Mouse (Mus musculus) neural tube, embryonic 14.5 days (tissue): ENCODE data around the gene Abca5. TPM values are rescaled to one million over a fixed set of nuclear protein-coding genes. Genes with fewer than 3 reads are reported as not detected.

ENCODE experiments used
- ATAC-seq: fragments of 200-750 bp; cut with Nextera tagmentation; 2 replicates; pipeline ENCODE4 v1.8.0; 2017; ENCODE audit warnings: low read depth, mild to moderate bottlenecking, moderate TSS enrichment, moderate library complexity
- H3K27ac ChIP-seq: fragments of 300-500 bp; sonication (generic); 2 replicates; pipeline ENCODE4 v1.5.1; 2014; ENCODE audit warnings: low read depth, mild to moderate bottlenecking, control low read depth, low read length, moderate library complexity, mixed read lengths
- H3K27me3 ChIP-seq: fragments of 300-500 bp; sonication (generic); 2 replicates; pipeline ENCODE4 v1.6.1; 2014; ENCODE audit warnings: low read length; ENCODE audit not compliant: control insufficient read depth, insufficient read depth
- H3K36me3 ChIP-seq: fragments of 300-500 bp; sonication (generic); 2 replicates; pipeline ENCODE4 v1.6.1; 2014; ENCODE audit warnings: low read length, mixed read lengths; ENCODE audit not compliant: control insufficient read depth, insufficient read depth
- H3K4me1 ChIP-seq: fragments of 300-500 bp; sonication (generic); 2 replicates; pipeline ENCODE4 v1.6.1; 2014; ENCODE audit warnings: low read length; ENCODE audit not compliant: control insufficient read depth, insufficient read depth
- H3K4me2 ChIP-seq: fragments of 300-500 bp; sonication (generic); 2 replicates; pipeline ENCODE4 v1.6.1; 2014; ENCODE audit warnings: mild to moderate bottlenecking, low read depth, low read length, control low read depth
- H3K4me3 ChIP-seq: fragments of 300-500 bp; sonication (generic); 2 replicates; pipeline ENCODE4 v1.5.1; 2014; ENCODE audit warnings: low read depth, low read length, control low read depth, mixed read lengths
- H3K9ac ChIP-seq: fragments of 300-500 bp; sonication (generic); replicated peaks from 2 replicates; pipeline ENCODE4 v1.6.1; 2014; ENCODE audit warnings: low read depth, mild to moderate bottlenecking, control low read depth, low read length, mixed read lengths
- H3K9me3 ChIP-seq: fragments of 300-500 bp; sonication (generic); 2 replicates; pipeline ENCODE4 v1.6.1; 2016; ENCODE audit warnings: low read length; ENCODE audit not compliant: control insufficient read depth
- WGBS: fragments of 180-500 bp; shearing (Covaris S2); extraction: QIAGEN DNeasy Blood & Tissue Kit; methylation state at CpG from one replicate; pipeline ENCODE4 v1.1.7; 2014; 5-methylcytosine and 5-hydroxymethylcytosine counted together
- polyA plus RNA-seq: library from polyadenylated mRNA; unstranded; fragments of >200 nt; fragmentation: Nextera tagmentation; extraction: Ambion mirVana; gene quantifications from 2 replicates; pipeline ENCODE4 v1.2.1, GENCODE M21; 2014

Abca5 gene
- polyA plus RNA-seq, 1 experiment from 2014 or later: 29.3 TPM

- ATAC-seq: no peak
- peaks cover 8% of the 10 kb centered on the region; the same call in 1 of the 2 replicates for H3K4me1 ChIP-seq
- H3K4me2 ChIP-seq: no peak overlapping the region
- H3K27ac ChIP-seq: no peak overlapping the region
- no peak overlapping the region for H3K9ac ChIP-seq
- no peaks in the 10 kb centered on the region for H3K9me3 ChIP-seq
- no peak overlapping the region for H3K4me3 ChIP-seq
- H3K36me3 ChIP-seq: no peaks in the 10 kb centered on the region
- H3K27me3 ChIP-seq: no peaks in the 10 kb centered on the region
- WGBS: 70% methylated on average over 6 of the region's 6 CpGs
Measured at GRCm38 (mm10) chr11:110330093-110330492, 7.4 kb downstream of the Abca5 start.

GRCm38 (mm10) chr11:110322266-110322665 lies 15.2 kb downstream of the Abca5 start:
- Histone ChIP-seq H3K9ac (no peak overlapping the region), H3K4me3 (no peak overlapping the region), H3K27ac (no peak overlapping the region), H3K9me3 (no peaks in the 10 kb centered on the region), H3K4me2 (no peak overlapping the region), H3K36me3 (peaks cover 2% of the 10 kb centered on the region; the same call in 1 of the 2 replicates), H3K4me1 (no peaks in the 10 kb centered on the region), H3K27me3 (no peaks in the 10 kb centered on the region)
- no peak for ATAC-seq
- whole genome bisulfite sequencing: 72% methylated on average over 8 of the region's 8 CpGs

- no peak for ATAC-seq
- 90% methylated on average over 12 of the region's 12 CpGs for WGBS
- no peaks in the 10 kb centered on the region for H3K9me3 ChIP-seq
- H3K27me3 ChIP-seq: no peaks in the 10 kb centered on the region
- H3K4me2 ChIP-seq: no peak overlapping the region
- H3K9ac ChIP-seq: no peak overlapping the region
- no peak overlapping the region for H3K4me3 ChIP-seq
- H3K4me1 ChIP-seq: no peaks in the 10 kb centered on the region
- H3K27ac ChIP-seq: no peak overlapping the region
- no peaks in the 10 kb centered on the region for H3K36me3 ChIP-seq
Measured at GRCm38 (mm10) chr11:110306475-110307168, 30.9 kb downstream of the Abca5 start.

- no peak overlapping the region for H3K4me2 ChIP-seq
- no peak overlapping the region for H3K4me3 ChIP-seq
- ATAC-seq: no peak
- no peak overlapping the region for H3K9ac ChIP-seq
- H3K4me1 ChIP-seq: no peaks in the 10 kb centered on the region
- H3K9me3 ChIP-seq: no peaks in the 10 kb centered on the region
- no peaks in the 10 kb centered on the region for H3K27me3 ChIP-seq
- no peaks in the 10 kb centered on the region for H3K36me3 ChIP-seq
- H3K27ac ChIP-seq: no peak overlapping the region
- WGBS: 55% methylated on average over 3 of the region's 3 CpGs
Measured at GRCm38 (mm10) chr11:110303411-110303810, 34.1 kb downstream of the Abca5 start.

DNA sequence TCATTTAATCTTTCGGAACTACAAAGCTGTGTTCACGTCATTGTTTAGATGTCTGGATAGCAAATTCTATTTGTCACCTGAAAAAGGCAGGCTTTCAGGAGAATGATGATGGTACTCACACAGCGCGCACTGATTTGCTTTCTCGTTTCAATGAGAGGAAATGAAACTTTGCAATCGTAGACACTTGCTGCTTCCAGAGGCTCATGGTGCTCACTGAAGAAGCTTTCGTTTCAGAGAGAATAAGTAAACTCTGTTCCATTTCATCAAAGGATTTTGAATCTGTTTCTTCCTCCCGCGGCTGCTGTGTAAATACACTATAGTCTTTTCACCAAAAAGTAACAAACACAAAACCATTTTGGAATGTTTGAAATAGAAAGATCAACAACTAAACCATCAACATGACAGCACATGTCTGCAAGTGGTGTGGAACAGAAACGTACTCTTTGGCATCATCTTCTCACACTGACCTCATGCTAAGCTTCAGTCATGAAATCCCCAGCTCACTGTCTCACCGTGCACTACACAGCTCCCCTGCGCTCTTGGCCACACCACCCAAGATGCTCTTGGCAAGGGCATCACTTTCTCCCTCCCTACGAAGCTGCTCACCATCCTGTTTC lies 39.5 kb downstream of the Abca5 start:
- Histone ChIP-seq H3K27ac (no peak overlapping the region), H3K9me3 (no peaks in the 10 kb centered on the region), H3K9ac (no peak overlapping the region), H3K4me3 (no peak overlapping the region), H3K36me3 (0 out of 2 replicates have a peak, but pooled peaks cover 3% of the 10 kb centered on the region), H3K4me1 (no peaks in the 10 kb centered on the region), H3K27me3 (no peaks in the 10 kb centered on the region), H3K4me2 (no peak overlapping the region)
- ATAC-seq: no peak
- WGBS: 86% methylated on average over 13 of the region's 13 CpGs

DNA sequence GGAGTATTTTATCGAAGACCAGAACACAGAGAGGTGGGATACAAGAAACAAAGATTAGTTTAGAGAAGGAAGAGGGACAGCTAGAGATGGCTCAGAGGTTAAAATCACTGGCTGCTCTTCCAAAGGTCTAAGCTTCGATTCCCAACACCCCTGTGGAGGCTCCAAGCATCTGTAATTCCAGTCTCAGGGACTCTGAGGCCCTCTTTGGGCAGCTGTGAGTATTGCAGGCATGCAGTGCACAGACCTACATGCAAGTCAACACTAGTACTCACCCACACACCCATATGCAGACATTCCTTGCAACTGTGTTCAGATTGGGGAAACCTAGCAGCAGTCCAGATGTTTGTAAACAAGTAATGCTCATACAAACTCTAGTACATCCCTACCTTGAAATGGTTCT lies 46.9 kb downstream of the Abca5 start:
- H3K4me2 ChIP-seq: no peak overlapping the region
- no peak for ATAC-seq
- no peaks in the 10 kb centered on the region for H3K4me1 ChIP-seq
- H3K4me3 ChIP-seq: no peak overlapping the region
- H3K27me3 ChIP-seq: no peaks in the 10 kb centered on the region
- no peak overlapping the region for H3K9ac ChIP-seq
- no peaks in the 10 kb centered on the region for H3K9me3 ChIP-seq
- H3K27ac ChIP-seq: no peak overlapping the region
- 74% methylated on average over 2 of the region's 2 CpGs for WGBS
- H3K36me3 ChIP-seq: 0 out of 2 replicates have a peak, but pooled peaks cover 3% of the 10 kb centered on the region

- no peaks in the 10 kb centered on the region for H3K36me3 ChIP-seq
- no peak overlapping the region for H3K27ac ChIP-seq
- no peaks in the 10 kb centered on the region for H3K27me3 ChIP-seq
- no peaks in the 10 kb centered on the region for H3K4me1 ChIP-seq
- H3K4me3 ChIP-seq: no peak overlapping the region
- no peak for ATAC-seq
- no peaks in the 10 kb centered on the region for H3K9me3 ChIP-seq
- WGBS: 82% methylated on average over 3 of the region's 3 CpGs
- no peak overlapping the region for H3K4me2 ChIP-seq
- no peak overlapping the region for H3K9ac ChIP-seq
Measured at GRCm38 (mm10) chr11:110288423-110288822, 49.1 kb downstream of the Abca5 start.

GRCm38 (mm10) chr11:110287694-110288093 lies 49.8 kb downstream of the Abca5 start:
- H3K4me2 ChIP-seq: no peak overlapping the region
- 78% methylated on average over 9 of the region's 9 CpGs for WGBS

GRCm38 (mm10) chr11:110286331-110286730 lies 51.2 kb downstream of the Abca5 start:
- Histone ChIP-seq H3K4me2 (no peak overlapping the region), H3K9ac (no peak overlapping the region), H3K27ac (no peak overlapping the region), H3K36me3 (no peaks in the 10 kb centered on the region), H3K4me3 (no peak overlapping the region), H3K9me3 (no peaks in the 10 kb centered on the region), H3K4me1 (no peaks in the 10 kb centered on the region), H3K27me3 (no peaks in the 10 kb centered on the region)
- WGBS: 88% methylated on average over 3 of the region's 3 CpGs
- no peak for ATAC-seq

More at GRCm38 (mm10) chr11:110287694-110288093, 49.8 kb downstream of the Abca5 start:
- no peak for ATAC-seq
- no peak overlapping the region for H3K9ac ChIP-seq
- no peak overlapping the region for H3K4me3 ChIP-seq
- no peak overlapping the region for H3K27ac ChIP-seq
- no peaks in the 10 kb centered on the region for H3K9me3 ChIP-seq
- no peaks in the 10 kb centered on the region for H3K4me1 ChIP-seq
- H3K36me3 ChIP-seq: no peaks in the 10 kb centered on the region
- no peaks in the 10 kb centered on the region for H3K27me3 ChIP-seq
